Mouse (Mus musculus) retina, embryonic 14.5 days (tissue): ENCODE measurements around the gene Krtap7-1.

Experiments used
- DNase-seq: peaks from one replicate; pipeline ENCODE4 v3.0.0-alpha.2; 2015; ENCODE audit warnings: low spot score

The Krtap7-1 gene

GRCm38 (mm10) chr16:89508223-89508622 is at the start of gene Krtap7-1:
TSS of gene Krtap7-1 (minus strand) at chr16:89508323.
- no peak for DNase-seq

DNA sequence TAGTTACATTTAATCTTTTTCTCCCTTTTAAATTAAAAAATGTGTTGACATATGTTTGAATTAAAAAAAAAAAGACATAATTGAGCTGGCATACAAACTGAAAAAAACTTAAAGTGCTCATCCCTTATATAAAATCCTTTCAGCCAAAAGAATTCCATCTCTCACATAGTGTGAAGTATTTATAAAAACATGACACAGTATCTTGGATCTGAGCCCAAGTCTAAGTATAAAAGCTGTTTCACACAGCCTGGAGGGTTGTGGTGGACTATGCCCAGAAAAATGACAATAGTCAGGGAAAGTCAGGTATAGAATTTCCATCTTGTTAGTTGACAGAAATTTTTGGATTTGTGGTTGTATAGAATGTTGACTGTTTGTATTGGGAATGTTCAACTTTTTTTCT is 42.2 kb upstream of the Krtap7-1 start:
- DNase-seq, result no peak

GRCm38 (mm10) chr16:89538031-89538484 is 29.9 kb upstream of the Krtap7-1 start:
- no peak for DNase-seq

GRCm38 (mm10) chr16:89537349-89537748 is 29.2 kb upstream of the Krtap7-1 start:
- no peak for DNase-seq

- no peak for DNase-seq
Measured at GRCm38 (mm10) chr16:89530547-89530946, 22.4 kb upstream of the Krtap7-1 start.

GRCm38 (mm10) chr16:89529846-89530245 is 21.7 kb upstream of the Krtap7-1 start:
- DNase-seq, result no peak

- DNase-seq, result no peak
Measured at GRCm38 (mm10) chr16:89528380-89528779, 20.3 kb upstream of the Krtap7-1 start.

GRCm38 (mm10) chr16:89520996-89521395 is 12.9 kb upstream of the Krtap7-1 start:
- DNase-seq, result no peak

DNA sequence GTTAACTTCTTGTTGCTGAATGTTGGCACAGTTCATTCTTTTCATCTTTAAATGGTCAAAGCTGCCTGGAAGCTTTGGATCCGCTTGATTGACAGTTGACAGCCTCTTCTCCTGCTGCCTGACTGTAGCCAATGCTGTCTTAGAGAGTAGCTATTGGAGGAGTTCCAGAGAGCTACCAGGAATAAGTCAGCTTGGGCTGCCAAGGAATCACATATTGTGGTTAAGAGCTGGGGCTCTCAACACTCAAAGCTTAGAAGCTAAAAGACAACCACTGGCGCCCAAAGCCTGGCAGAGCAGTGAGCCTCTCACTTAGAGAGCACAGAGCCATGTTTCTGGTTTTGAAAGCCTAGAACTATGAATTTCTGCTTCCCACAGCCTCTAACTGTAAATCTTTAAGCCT is 12.4 kb upstream of the Krtap7-1 start:
- no peak for DNase-seq

DNA sequence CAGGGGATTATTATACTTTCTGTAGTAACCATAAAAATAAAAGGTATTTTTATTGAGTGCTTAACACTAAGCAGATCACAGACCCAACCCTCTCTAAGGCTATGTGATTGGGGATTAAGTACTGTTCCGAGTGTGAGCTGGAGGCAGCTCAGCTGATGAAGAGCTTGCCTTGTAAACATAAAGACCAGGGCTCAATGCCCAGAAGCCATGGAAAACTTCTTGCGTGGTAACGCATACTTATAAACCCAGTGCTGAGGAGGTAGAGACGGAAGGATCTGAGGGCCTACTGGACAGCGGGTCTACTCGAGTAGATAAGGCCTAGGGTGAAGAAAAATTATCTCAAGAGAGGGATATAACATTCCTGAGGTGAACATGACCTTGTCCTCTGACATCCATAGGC is 12.0 kb upstream of the Krtap7-1 start:
- DNase-seq, result no peak

DNA sequence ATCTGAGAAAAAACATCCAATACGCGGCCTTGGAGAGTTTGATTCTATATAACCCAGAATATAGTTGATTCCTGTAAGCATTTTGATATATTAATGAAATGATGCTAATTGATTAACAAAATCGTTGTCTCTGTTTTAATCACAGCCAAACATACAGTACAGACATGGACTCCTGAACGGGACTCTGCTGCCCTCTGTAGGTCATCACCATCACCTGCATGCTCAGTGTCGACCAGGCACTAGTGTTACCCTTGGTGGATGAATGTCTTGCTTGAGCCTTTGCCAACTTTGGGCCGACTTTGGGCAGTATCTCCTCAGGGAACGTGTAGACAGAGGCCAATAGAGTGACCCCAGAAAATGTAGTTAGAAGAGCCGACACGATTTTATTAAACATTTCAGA is 9.5 kb upstream of the Krtap7-1 start:
- peak; percentile 59 for DNase-seq

GRCm38 (mm10) chr16:89513431-89513830 is 5.3 kb upstream of the Krtap7-1 start:
- no peak for DNase-seq

DNA sequence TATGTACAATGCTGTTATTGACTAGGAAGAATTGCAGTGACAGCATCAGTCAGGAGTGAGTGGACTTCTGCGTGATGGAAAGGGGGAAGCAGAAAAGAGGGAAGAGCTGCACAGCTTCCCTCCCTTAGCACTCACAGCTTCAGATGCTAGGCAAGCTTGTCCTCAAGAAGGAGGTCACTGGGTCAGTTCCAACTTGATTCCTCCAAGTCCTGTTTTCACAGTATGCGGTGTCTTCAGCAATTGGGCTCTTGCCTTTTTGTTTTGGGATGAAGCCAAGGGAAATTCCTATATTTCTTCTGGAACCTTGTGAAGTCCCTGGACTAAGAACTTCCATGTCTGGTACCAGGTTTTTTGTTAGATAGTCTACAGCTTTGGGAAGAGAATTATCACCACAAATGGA is 4.6 kb downstream of the Krtap7-1 start:
- no peak for DNase-seq

GRCm38 (mm10) chr16:89501870-89502269 is 6.3 kb downstream of the Krtap7-1 start:
- DNase-seq, result no peak

GRCm38 (mm10) chr16:89497002-89497401 is 11.1 kb downstream of the Krtap7-1 start:
- no peak for DNase-seq

DNA sequence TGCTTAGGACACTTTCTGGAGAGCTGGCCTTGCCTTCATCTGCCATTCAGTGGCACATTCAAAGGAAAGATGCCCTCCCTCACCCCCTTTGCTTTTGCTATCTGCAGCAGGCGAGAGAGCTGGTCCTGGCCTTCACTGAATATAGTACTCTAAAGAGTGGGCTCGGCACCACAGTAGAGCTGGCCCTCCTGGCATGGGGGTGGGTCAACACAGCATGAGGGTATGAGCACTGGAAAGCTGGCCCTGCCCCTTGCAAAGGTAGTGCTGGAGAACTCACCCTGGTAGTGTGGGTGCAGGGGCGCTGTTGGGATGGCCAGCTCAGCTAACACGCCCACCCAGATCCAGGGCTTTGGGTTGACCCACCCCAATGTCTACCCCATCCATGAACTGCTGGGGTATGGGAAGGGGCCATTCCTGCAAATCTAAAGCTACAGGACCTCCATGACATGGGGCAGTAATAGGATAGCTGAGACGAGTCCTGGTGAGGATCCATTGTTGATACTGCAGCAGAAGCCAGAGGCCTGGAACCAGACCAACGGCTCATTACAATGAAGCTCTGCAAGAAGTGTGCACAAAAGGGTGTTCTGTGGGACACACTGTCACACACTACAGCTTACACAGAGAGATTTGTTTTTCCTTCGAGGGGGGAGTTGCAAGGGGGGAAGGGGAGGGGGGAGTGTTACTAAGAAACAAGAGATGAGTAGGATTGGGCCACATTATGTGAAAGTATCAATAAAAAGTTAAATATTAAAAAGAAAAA is 12.5 kb downstream of the Krtap7-1 start:
- DNase-seq, result no peak

- DNase-seq, result no peak
Measured at GRCm38 (mm10) chr16:89487852-89488251, 20.3 kb downstream of the Krtap7-1 start, which contains the start of gene Krtap8-1. TSS of gene Krtap8-1 (minus strand) at chr16:89487952.

DNA sequence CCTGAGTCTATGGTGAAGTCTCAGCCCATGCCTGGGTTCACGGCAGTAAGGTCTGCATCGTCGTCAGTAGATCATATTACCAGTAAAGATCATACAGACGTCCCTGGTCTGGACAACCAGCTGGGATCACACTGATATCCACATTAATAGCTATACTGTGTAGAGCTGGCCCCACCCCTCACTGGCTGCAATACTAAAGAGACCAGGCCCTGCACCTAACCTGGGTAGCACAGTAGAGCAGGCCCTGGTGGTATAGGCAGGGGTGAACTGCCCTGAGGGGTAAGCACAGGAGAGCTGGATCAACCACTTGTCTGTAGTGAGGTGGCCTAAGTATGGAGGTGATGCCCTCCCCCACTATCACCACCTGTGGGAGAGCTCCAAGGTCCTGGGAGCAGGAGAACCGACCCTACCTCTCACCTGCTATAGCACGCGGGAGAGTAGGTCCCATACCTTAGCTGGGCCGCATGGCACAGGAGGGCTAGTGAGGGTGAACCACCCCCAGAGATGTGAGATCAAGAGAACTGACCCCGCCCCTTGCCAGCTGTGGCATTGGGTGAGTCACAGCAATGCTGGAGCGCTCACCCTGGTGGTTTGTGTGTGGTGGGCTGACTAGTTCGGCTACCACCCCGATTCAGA is 30.3 kb downstream of the Krtap7-1 start:
- DNase-seq, result no peak

GRCm38 (mm10) chr16:89461189-89461588 is 46.9 kb downstream of the Krtap7-1 start:
- DNase-seq, result peak; percentile 15
